Mouse (Mus musculus): ENCODE measurements around the gene Phxr2. TPM values are rescaled to one million over a fixed set of nuclear protein-coding genes. Genes with fewer than 3 reads are reported as not detected.
A peak's percentile ranks its signal among the peaks of the same experiment; 100 is the strongest.

Phxr2 gene
- not detected in 2 replicates for polyA plus RNA-seq (2015; fragmentation: Nextera tagmentation; extraction: Ambion mirVana)

GRCm38 (mm10) chr10:99126225-99126624 lies at the start of gene Phxr2:
Phxr2 (minus strand) TSS chr10:99126325.
- Histone ChIP-seq H3K27ac (ENCODE audit: low read length) (no peak within 1 kb of the TSS), H3K9me3 (replicated peaks; ENCODE audit: control insufficient read depth, low read length) (no peaks in the 10 kb centered on the region)

GRCm38 (mm10) chr10:99172906-99173507 lies 46.9 kb upstream of the Phxr2 start:
- Histone ChIP-seq H3K4me3 (ENCODE audit: low read depth, low read length) (no peak overlapping the region), H3K4me2 (ENCODE audit: low read depth, low read length) (no peak overlapping the region), H3K9ac (ENCODE audit: low read depth, low read length) (no peak overlapping the region), H3K4me1 (ENCODE audit: control insufficient read depth, low read depth, low read length) (peaks cover 4% of the 10 kb centered on the region), H3K9me3 (replicated peaks; ENCODE audit: control insufficient read depth, low read length) (no peaks in the 10 kb centered on the region), H3K36me3 (ENCODE audit: control insufficient read depth, insufficient read depth) (no peaks in the 10 kb centered on the region), H3K27ac (ENCODE audit: low read length) (no peak overlapping the region), H3K27me3 (ENCODE audit: control insufficient read depth, insufficient read depth, low read depth, low read length) (no peaks in the 10 kb centered on the region)
- ATAC-seq (ENCODE audit: low read depth), result no peak
- 54% methylated on average over 7 of the region's 7 CpGs for WGBS (ENCODE audit: insufficient replicate concordance)

More at GRCm38 (mm10) chr10:99126225-99126624, at the start of gene Phxr2:
- 73% methylated on average over 4 of the region's 4 CpGs for whole genome bisulfite sequencing (ENCODE audit: insufficient replicate concordance)
- no peaks in the 10 kb centered on the region for H3K36me3 ChIP-seq (ENCODE audit: control insufficient read depth, insufficient read depth)
- no peaks in the 10 kb centered on the region for H3K27me3 ChIP-seq (ENCODE audit: control insufficient read depth, insufficient read depth, low read depth, low read length)
- H3K4me3 ChIP-seq (ENCODE audit: low read depth, low read length), result no peak within 1 kb of the TSS
- H3K4me1 ChIP-seq (ENCODE audit: control insufficient read depth, low read depth, low read length), result no peaks in the 10 kb centered on the region; the same call in 1 of the 2 replicates
- ATAC-seq (ENCODE audit: low read depth), result no peak
- H3K9ac ChIP-seq (ENCODE audit: low read depth, low read length), result no peak within 1 kb of the TSS
- no peak within 1 kb of the TSS for H3K4me2 ChIP-seq (ENCODE audit: low read depth, low read length)

GRCm38 (mm10) chr10:99171961-99172497 lies 45.9 kb upstream of the Phxr2 start:
- H3K9me3 ChIP-seq (replicated peaks; ENCODE audit: control insufficient read depth, low read length), result no peaks in the 10 kb centered on the region
- H3K4me1 ChIP-seq (ENCODE audit: control insufficient read depth, low read depth, low read length), result peaks cover 4% of the 10 kb centered on the region
- no peak overlapping the region for H3K4me2 ChIP-seq (ENCODE audit: low read depth, low read length)
- no peak overlapping the region for H3K4me3 ChIP-seq (ENCODE audit: low read depth, low read length)
- 29% methylated on average over 12 of the region's 12 CpGs for WGBS (ENCODE audit: insufficient replicate concordance)
- H3K36me3 ChIP-seq (ENCODE audit: control insufficient read depth, insufficient read depth), result no peaks in the 10 kb centered on the region
- H3K27me3 ChIP-seq (ENCODE audit: control insufficient read depth, insufficient read depth, low read depth, low read length), result no peaks in the 10 kb centered on the region
- peak overlapping the region; percentile 71 for H3K27ac ChIP-seq (ENCODE audit: low read length)
- H3K9ac ChIP-seq (ENCODE audit: low read depth, low read length), result no peak overlapping the region
- ATAC-seq (ENCODE audit: low read depth), result peak; percentile 55

GRCm38 (mm10) chr10:99169765-99170129 lies 43.6 kb upstream of the Phxr2 start:
- Histone ChIP-seq H3K27me3 (ENCODE audit: control insufficient read depth, insufficient read depth, low read depth, low read length) (no peaks in the 10 kb centered on the region), H3K9ac (ENCODE audit: low read depth, low read length) (no peak overlapping the region), H3K4me1 (ENCODE audit: control insufficient read depth, low read depth, low read length) (peaks cover 4% of the 10 kb centered on the region), H3K27ac (ENCODE audit: low read length) (peak overlapping the region; percentile 13), H3K4me3 (ENCODE audit: low read depth, low read length) (no peak overlapping the region), H3K4me2 (ENCODE audit: low read depth, low read length) (no peak overlapping the region), H3K36me3 (ENCODE audit: control insufficient read depth, insufficient read depth) (no peaks in the 10 kb centered on the region), H3K9me3 (replicated peaks; ENCODE audit: control insufficient read depth, low read length) (no peaks in the 10 kb centered on the region)
- WGBS (ENCODE audit: insufficient replicate concordance), result 48% methylated on average over 5 of the region's 5 CpGs
- ATAC-seq (ENCODE audit: low read depth), result peak; percentile 56; the same call in 1 of the 2 replicates

GRCm38 (mm10) chr10:99168840-99169764 lies 43.0 kb upstream of the Phxr2 start:
- H3K27ac ChIP-seq (ENCODE audit: low read length), result peak overlapping the region; percentile 13
- no peaks in the 10 kb centered on the region for H3K27me3 ChIP-seq (ENCODE audit: control insufficient read depth, insufficient read depth, low read depth, low read length)
- ATAC-seq (ENCODE audit: low read depth), result no peak
- no peaks in the 10 kb centered on the region for H3K36me3 ChIP-seq (ENCODE audit: control insufficient read depth, insufficient read depth)
- H3K4me3 ChIP-seq (ENCODE audit: low read depth, low read length), result no peak overlapping the region
- H3K9ac ChIP-seq (ENCODE audit: low read depth, low read length), result no peak overlapping the region
- WGBS (ENCODE audit: insufficient replicate concordance), result 52% methylated on average over 11 of the region's 11 CpGs
- H3K4me2 ChIP-seq (ENCODE audit: low read depth, low read length), result no peak overlapping the region
- no peaks in the 10 kb centered on the region for H3K9me3 ChIP-seq (replicated peaks; ENCODE audit: control insufficient read depth, low read length)
- peaks cover 4% of the 10 kb centered on the region for H3K4me1 ChIP-seq (ENCODE audit: control insufficient read depth, low read depth, low read length)

GRCm38 (mm10) chr10:99168404-99168803 lies 42.3 kb upstream of the Phxr2 start:
- 64% methylated on average over 6 of the region's 6 CpGs for WGBS (ENCODE audit: insufficient replicate concordance)
- Histone ChIP-seq H3K36me3 (ENCODE audit: control insufficient read depth, insufficient read depth) (no peaks in the 10 kb centered on the region), H3K27me3 (ENCODE audit: control insufficient read depth, insufficient read depth, low read depth, low read length) (no peaks in the 10 kb centered on the region), H3K4me3 (ENCODE audit: low read depth, low read length) (no peak overlapping the region), H3K27ac (ENCODE audit: low read length) (no peak overlapping the region), H3K4me1 (ENCODE audit: control insufficient read depth, low read depth, low read length) (peaks cover 4% of the 10 kb centered on the region), H3K4me2 (ENCODE audit: low read depth, low read length) (no peak overlapping the region), H3K9ac (ENCODE audit: low read depth, low read length) (no peak overlapping the region), H3K9me3 (replicated peaks; ENCODE audit: control insufficient read depth, low read length) (no peaks in the 10 kb centered on the region)
- no peak for ATAC-seq (ENCODE audit: low read depth)

- H3K9me3 ChIP-seq (replicated peaks; ENCODE audit: control insufficient read depth, low read length), result no peaks in the 10 kb centered on the region
- H3K27me3 ChIP-seq (ENCODE audit: control insufficient read depth, insufficient read depth, low read depth, low read length), result no peaks in the 10 kb centered on the region
- H3K27ac ChIP-seq (ENCODE audit: low read length), result no peak overlapping the region
- peak; percentile 33; the same call in 1 of the 2 replicates for ATAC-seq (ENCODE audit: low read depth)
- no peak overlapping the region for H3K9ac ChIP-seq (ENCODE audit: low read depth, low read length)
- WGBS (ENCODE audit: insufficient replicate concordance), result 65% methylated on average over 3 of the region's 3 CpGs
- no peaks in the 10 kb centered on the region for H3K36me3 ChIP-seq (ENCODE audit: control insufficient read depth, insufficient read depth)
- no peak overlapping the region for H3K4me2 ChIP-seq (ENCODE audit: low read depth, low read length)
- peaks cover 4% of the 10 kb centered on the region for H3K4me1 ChIP-seq (ENCODE audit: control insufficient read depth, low read depth, low read length)
- no peak overlapping the region for H3K4me3 ChIP-seq (ENCODE audit: low read depth, low read length)
These were observed 40.3 kb upstream of the Phxr2 start for GRCm38 (mm10) chr10:99166392-99166791.

GRCm38 (mm10) chr10:99165751-99166282 lies 39.7 kb upstream of the Phxr2 start:
- no peak overlapping the region for H3K4me2 ChIP-seq (ENCODE audit: low read depth, low read length)
- ATAC-seq (ENCODE audit: low read depth), result peak; percentile 41
- no peak overlapping the region for H3K4me3 ChIP-seq (ENCODE audit: low read depth, low read length)
- WGBS (ENCODE audit: insufficient replicate concordance), result 57% methylated on average over 7 of the region's 7 CpGs
- H3K9me3 ChIP-seq (replicated peaks; ENCODE audit: control insufficient read depth, low read length), result no peaks in the 10 kb centered on the region
- no peaks in the 10 kb centered on the region for H3K27me3 ChIP-seq (ENCODE audit: control insufficient read depth, insufficient read depth, low read depth, low read length)
- H3K36me3 ChIP-seq (ENCODE audit: control insufficient read depth, insufficient read depth), result no peaks in the 10 kb centered on the region
- peaks cover 4% of the 10 kb centered on the region for H3K4me1 ChIP-seq (ENCODE audit: control insufficient read depth, low read depth, low read length)
- H3K27ac ChIP-seq (ENCODE audit: low read length), result no peak overlapping the region
- no peak overlapping the region for H3K9ac ChIP-seq (ENCODE audit: low read depth, low read length)

All from liver, embryonic 16.5 days (tissue).